Mouse (Mus musculus) adrenal gland (tissue): Measurements from ENCODE around the gene Evi5l.

ENCODE experiments used
- intact Hi-C: fragments of 180-260 bp; cut with DNase I; formaldehyde crosslinking; loops from one replicate; pipeline ENCODE4 v1.15.1; 2025

The Evi5l gene

DNA sequence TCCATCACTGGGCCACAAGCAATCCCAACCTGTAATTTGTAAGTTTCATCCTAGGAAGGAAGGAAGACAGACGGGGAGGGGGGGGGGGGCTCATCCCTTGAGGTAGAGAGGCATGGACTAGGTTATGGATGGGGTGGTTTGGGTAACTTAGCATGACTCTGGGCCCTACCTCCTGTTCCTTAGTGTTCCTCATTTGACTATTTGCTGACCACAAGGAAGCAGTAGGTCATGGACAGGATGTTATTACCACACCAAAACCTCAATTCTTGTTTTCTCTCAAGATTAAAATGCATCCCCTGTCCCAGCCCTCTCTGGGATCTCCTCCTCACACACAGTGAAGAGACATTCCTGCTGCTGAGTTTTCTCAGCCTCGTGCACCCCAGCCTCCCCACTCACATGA, 35.0 kb downstream of the Evi5l start:
- intact Hi-C loops: no loop called here

DNA sequence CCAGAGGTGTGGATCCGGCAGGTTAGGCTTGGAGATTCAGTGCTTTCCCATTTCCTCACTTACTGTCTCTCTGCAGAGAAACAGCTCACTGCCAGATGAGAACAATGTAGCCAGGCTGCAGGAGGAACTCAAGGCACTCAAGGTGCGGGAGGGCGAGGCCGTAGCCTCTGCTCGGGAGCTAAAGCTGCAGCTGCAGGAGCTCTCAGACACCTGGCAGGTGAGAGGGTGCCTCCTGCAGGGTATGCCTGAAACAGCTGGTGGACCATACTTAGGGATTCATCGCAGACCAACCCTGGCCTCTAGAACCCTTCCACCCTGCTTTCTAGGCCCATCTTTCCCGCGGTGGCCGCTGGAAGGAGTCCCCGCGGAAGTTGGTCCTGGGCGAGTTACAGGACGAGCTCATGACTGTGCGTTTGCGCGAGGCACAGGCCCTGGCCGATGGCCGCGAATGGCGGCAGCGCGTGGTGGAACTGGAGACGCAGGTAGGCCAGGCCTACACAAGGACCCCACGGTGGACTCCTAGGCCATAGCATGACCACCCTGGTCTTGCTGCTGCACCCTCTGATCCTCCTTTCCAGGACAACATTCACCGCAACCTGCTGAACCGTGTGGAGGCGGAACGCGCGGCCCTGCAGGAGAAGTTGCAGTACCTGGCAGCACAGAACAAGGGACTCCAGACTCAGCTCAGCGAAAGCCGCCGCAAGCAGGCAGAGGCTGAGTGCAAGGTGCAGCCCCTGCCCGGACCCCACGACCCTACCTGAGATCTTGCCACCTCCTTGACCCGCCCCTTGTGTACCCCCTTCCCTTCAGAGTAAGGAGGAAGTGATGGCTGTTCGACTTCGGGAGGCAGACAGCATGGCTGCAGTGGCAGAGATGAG, 39.1 kb downstream of the Evi5l start:
- intact Hi-C loops: no loop called here

DNA sequence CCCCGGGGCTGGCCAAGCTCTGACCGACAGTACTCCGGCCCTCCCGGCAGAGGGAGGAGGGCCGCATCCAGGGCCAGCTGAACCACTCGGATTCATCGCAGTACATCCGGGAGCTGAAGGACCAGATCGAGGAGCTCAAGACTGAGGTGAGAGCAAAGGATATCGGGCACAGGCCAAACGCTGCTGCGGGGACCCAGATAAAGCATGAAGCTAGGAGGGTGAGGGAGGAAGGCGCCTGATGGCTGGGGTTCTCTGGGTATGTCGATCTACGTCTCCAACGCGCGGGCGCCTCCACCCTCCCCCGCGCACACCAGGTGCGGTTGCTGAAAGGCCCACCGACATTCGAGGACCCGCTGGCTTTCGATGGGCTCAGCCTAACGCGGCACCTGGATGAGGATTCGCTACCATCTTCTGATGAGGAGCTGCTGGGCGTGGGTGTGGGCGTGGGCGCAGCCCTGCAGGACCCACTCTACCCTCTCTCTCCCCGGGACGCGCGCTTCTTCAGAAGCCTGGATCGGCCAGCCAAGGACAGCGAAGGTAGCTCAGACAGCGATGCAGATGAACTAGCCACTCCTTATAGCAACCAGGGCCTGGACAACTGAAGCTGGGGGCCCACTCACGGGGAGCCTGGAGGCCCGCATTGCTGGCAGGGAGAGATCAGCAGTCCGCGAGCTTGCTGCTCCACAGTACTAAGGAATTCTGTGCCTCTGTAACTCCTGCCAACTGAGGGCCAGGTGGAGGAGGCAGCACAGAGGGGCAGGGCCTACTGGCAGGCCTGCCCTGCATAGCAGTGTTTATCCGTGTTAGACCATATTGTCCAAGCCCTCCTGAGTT, 40.0 kb downstream of the Evi5l start:
- intact Hi-C loops: no loop called here

DNA sequence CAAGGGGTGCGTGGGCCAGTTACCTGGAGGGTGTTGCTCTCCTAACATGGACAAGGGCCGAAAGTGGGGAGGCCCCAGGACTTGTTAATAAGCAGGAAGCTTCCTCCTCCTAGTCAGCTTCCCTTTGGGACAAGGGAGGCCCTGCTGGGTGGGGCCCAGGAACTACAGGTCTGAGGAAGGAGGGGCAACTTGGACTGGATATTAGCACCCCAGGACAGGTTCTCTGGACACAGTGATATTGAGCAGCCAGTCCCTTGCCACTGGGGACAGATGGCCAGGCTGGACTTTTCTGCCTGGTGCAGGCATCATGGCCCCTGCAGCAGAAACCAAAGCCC, 40.6 kb downstream of the Evi5l start:
- intact Hi-C loops: no loop called here

DNA sequence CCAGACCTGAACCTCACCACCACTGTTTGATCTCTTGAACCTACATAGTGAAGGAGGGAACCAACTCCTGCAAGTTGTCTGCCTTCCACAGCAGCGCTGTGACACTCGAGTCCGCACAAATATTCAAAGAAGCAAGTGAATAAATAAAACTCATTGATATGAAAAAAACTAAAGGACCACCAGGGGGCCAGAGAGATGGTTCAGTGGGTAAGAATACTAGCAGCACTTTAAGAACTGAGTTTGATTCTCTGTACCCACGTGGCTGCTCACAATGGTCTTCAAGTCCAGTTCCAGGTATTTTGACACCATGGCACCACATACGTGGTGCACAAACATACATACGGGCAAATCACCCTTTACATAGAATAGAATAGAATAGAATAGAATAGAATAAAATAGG, 44.7 kb downstream of the Evi5l start:
- intact Hi-C loops: no loop called here

DNA sequence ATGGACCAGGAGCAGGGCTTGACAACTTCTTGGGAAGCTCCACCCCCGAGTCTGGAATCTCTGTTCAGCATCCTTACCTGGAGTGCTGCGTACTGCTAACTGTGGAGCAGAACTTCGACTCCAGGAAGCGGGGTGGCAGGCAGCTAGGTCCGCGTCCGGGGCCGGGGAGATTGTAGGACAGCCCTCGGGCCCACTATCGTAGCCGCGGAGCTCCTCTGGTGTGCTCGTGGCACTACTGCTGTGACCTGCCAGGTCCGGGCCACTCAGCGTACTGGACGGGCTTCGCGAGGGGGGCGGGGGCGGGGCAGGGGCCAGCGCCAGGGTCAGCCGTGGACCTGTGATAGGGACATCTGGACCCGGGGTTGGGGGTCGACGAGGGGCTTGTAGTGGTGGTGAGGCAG, 46.4 kb downstream of the Evi5l start:
- intact Hi-C loops: no loop called here

DNA sequence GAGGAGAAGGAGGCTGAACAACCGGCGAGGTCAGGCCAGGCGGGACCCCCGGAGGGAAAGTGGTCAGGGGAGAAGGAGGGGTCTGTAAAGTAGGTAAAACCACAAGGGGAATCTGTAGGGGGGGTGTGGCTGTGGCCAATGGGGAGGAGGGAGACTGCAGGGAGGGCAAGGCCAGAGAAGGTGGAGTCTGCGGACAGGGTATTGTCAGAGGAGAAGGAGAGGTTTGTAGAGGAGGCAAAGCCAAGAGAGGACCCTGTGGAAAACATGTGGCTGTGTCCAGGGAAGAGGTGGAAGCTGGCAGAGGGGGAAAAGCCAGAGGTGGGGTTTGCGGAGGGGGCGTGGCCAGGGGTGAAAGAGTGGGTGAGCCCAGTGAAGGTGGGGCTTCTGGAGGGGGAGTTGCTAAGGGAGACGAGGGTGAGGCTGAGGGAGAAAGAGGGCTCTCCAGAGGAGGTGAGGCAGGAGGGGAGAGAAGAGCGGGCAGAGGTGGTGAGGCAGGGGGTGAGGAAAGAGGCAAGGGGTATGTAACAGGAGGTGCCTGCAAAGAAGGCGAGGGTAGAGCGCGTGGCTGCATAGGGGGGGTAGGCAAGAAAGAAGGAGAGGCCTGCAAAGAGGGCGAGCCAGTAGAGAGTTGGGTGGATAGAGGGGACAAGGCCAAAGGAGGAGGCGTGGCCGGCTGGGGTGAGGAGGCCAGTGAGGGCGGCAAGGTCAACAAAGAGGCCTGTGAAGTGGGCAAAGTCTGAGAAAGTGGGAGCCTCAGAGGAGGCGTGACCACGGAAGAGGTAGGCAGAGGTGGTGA, 47.0 kb downstream of the Evi5l start:
- intact Hi-C loops: no loop called here

DNA sequence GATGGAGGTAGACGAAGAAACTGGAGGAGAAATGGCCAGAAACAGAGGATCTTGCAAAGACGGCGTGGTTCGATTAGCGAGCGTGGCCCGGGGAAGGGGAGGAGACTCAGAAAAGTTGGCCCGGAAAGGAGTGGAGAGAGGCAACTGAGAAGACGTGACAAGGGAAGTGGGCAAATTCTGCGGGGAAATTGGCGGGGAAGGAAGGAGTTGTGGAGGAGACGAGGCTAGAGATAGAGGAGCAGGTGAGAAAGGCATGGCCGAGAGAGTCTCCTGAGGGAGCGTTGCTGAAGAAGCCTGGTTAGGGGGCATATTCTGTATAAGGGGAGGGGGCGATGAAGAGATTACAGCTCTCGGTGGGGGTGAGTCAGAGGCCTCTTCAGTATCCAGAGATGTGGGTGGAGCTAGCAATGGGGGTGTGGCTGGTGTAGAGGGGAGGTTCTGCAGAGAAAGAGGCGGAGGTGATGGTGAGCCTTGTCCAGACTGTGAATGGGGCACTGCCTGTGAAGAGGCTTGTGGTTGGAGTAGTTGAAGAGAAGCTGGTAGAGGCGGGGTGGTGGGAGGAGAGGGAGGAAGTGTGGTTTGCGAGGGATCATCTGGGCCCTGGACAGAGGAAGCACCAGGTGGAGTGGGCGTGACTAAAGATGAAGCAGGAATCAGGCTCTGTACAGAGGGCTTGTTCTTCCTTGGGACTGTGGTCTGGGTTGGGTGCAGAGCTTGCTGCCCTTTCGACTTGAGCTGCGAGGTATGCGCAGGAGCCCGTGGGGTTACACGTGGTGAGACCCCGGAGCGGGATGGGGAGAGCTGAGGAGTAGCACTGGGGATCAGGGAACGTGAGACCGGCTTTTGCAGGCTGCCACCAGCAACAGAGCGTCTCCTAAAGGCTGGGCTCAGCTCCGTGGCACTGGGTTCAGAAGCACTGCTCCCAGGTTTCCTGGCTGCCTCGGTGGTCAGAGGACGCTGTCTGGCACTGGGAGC, 47.9 kb downstream of the Evi5l start:
- intact Hi-C loops: no loop called here

DNA sequence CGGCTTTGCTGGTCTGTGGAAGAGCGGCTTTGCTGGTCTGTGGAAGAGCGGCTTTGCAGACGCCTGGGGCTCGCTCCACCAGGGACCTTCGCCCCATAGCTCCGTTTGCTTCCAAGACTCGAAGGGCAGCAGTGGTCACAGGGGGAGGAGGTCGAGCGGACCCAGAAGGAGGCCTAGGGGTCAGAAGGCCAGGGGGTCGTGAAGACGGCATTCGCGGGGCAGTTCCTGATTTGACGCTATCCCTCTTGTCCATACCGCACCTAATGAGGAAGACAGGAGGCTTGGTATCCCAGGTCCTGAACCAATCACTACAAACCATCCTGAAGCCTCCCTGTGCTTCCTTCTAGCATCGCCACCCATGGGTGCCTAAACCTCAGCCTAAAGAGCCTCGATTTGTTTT, 49.9 kb downstream of the Evi5l start:
- intact Hi-C loops: no loop called here

DNA sequence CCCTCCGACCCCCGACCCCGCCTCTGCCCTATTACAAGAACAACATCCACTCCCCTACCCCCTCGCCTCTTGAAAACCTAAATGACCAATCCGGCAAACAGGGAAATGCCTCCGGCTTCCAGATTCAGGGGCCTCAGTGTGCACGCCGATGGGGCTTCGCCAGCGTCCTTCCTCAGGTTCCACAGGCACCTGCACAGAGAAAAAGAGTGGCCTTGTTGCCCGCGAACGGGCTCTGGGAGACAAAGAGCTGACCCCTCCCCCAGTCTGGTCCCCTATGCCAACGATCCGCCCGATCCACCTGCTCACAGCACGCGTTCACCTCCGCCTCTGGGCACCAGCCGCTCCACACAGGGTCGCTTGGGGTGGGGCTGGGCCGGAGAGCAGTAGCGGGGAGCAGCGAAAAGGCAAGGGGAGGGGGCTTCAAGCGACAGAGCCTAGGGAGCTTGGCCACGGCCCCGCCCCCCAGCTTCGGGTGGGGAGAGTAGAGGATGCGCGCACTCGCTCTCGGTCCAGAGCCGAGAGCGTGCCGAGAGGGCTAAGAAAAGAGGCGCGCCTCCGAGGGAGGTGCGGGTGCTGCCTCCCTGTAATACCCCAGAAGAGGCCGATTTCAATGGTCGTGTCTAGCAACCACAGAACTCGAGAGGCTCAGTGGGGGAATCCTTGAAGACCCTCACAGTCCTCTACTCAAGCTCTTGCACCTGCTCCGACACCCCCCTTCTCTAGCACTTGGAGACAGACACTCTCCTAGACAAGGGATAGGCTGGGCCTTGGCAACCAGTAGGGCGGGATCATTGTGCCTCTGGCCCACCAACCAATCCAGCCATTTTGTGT, 50.6 kb downstream of the Evi5l start, which contains the start of gene Prr36:
Gene Prr36, minus strand, starts transcription at position 669 of the 831 bp plus-strand sequence.
- intact Hi-C loops: no loop called here

DNA sequence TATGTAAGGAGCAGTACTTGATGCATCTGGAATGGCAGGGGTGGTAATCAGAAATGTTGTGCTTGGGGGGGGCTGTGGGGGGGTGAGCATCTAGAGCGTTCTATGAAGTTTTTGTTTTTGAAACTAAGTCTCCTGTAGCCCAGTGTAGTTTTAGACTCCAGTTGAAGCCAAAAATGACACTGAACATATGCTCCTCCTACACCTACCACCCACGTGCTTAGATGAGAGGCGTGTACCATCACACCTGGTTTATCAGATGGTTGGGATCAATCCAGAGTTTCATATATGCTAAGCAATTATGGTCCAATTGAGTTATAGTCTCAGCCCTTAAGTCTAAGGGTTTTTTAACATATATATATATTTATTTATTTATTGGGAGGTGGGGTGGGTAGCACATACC, 53.2 kb downstream of the Evi5l start:
- intact Hi-C loops: no loop called here

DNA sequence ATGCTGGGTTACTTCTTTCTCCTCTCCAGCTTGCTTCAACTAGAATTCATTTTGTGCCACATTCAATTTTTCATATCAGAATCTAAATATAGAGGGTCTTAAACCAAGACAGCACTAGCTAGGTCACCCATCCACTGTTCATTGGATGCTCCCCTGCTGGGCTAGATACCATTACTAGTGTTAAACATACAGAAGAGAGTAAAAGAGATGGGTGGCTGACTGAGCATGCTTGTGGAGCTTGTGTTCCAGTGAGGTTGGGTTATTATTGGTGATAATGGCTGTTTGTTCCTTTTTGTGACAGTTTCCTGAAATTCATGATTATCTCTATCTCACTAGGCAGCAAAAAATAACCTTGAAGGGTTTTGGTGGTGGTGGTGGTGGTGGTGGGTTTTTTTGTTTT, 55.7 kb downstream of the Evi5l start:
- intact Hi-C loops: no loop called here

DNA sequence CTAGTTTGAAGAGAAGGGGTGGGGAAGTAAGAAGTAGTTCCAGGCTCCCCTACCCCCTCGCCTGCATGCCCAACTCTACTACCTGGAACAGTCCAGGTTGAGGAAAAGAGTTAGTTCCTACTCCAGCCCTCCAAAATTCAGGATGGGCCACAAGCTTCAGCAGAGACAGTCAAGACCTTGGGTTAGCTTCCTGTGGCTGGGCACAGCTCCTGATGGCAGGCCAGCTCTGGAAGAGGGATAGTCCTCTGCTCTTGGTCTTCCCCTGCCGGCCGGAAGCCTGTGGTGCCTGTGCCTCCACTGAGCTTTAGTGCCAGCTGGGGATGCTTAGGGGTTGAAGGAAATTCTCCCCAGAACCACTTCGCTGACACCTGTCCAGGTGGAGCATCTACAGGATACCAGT, 60.0 kb downstream of the Evi5l start:
- intact Hi-C loops: no loop called here

DNA sequence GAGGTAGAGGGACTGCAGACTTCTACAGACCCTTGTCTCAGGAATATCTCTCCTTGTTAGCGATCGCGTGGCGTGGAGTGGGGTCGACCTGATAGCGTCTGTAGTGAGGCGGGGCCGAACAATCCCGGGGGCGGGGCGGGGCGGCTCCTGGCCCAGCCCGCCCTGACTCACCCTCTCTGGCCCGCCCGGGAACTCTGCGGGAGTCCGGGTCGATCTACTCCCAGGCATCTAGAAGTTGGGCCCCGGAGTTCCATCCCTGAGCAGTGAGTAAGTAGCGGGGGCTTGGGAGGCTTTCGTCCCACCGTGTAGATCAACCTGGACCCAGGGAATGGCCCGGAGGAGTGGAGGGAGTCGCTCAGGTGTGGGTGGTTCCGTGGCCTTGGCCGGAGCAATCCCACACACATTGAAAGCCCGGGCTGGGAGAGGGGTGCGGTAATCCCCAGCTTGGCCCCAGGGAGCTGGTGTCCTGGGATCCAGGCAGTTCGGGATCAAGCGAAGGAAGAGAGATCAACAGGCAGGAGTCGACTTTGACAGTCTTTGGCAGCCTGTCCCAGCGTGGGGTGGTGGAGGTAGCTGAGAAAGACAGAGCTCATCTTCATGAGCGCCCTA, 60.5 kb downstream of the Evi5l start, which contains the start of gene Lrrc8e:
Gene Lrrc8e, plus strand, starts transcription at position 89 of the 609 bp plus-strand sequence.
- intact Hi-C loops: no loop called here

DNA sequence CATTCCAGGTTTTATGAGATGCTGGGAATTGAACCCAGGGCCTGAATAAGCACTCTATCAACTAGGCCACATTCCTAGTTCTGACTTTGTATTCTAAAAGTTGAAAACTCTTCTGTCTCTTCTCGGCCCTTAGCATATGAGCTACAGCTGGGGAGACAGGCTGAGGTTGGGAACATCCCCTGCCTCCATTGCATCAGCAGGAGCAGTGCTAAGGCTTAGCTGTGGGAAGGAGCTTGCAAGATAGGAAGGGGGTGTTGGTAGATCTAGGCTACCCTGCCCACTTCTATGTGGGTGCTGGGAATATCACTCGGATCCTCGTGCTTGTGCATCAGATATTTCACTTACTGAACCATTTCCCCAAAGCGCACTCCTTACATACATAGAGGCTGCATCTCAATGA, 61.6 kb downstream of the Evi5l start:
- intact Hi-C loops: no loop called here

DNA sequence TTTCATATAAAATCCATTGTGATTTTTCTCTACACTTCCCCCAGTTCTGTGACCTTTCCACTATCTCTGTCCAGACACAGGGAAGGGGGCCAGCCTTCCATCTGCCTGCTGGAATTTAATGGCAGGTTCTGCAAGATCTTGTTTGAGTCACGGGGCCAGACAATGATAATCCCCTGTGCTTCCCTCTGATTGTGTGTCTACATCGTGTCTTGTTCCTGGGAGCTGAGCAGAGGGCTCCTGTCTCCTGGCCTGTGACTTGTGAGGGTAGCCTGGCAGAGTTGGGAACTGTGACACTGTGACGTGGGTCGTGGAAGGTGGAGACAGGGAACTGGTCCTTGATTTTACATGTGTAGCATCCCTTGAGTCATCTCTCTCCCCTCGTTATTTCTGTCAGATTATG, 63.4 kb downstream of the Evi5l start:
- intact Hi-C loops: no loop called here

DNA sequence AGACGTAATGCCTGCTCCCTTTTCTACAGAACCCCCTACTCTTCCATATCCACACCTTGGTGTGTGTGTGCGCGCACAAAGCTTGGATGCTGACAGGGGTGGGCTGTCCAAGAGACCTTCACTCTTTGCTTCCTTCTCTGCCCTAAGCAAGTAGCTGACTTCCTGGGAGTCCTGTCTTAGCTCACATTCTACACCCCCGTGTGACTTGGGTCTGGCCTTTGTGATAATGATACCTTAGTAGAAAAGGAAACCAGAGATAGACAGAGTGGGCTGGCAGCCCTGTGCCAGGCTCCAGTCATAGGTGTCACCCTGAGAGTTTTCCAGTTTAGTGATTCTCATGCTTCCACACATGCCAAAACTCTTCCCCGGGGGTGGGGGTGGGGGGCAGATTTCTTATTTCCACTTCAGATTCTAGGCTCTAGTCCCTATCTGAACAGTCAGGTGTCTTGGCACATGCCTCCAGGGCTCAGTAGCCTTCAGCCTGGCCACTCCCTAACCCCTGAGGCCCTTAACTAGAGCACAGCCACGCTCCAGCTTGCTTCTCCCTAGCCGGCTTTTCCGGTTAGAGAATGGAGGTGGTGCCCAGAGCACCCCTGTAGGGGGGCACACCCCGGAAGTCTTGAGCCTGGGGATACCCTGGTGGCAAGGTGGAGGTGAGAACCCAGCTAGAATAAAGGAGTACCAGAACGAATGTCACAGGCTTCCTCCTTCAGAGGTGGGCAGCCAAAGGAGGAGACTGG, 64.4 kb downstream of the Evi5l start:
- intact Hi-C loops: no loop called here

DNA sequence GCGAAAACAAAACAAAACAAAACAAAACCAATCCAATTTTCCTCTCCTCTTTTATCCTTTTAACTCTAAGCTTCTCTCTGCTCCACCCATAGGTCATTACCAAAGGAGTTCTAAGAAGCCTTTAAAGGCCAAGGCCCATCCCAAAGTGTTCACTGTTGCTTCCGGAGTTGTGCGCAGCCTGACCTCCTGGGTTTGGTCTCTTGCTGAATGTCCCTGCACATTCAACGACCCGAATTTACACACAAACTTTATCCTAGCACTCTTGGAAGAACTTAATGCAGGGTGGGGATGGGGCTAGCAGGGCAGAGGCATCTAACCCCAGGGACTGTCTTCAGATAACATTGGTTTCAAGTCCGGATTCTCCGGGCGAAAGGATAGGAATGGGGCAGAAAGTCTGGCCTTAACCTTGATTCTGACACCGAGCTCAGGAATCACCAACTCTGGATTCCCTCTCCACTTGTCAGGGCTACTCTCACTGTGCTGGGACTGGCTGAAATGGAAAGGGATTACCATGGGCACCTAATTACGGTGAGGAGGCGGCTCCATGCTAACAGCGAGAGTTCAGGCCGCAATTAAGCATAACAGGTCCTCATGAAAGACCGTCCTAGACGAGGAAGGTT, 71.6 kb downstream of the Evi5l start:
- intact Hi-C loops: no loop called here
